Mouse (Mus musculus) thymus, adult 2 months (tissue): ENCODE measurements at regions not wholly inside any gene's neighbourhood (a gene's known extent, or its start where the extent isn't known, plus 50 kb on each side); places are given as distances from the start of the nearest gene placed in this dataset.

Experiments
- DNase-seq: peaks from one replicate; pipeline ENCODE4 v3.0.0; 2021
- H3K27ac ChIP-seq: fragments of 200-500 bp; 2 replicates; pipeline ENCODE4 v1.5.1; 2012; ENCODE audit warnings: low read length, control low read depth; ENCODE audit not compliant: control insufficient read depth, insufficient read depth
- H3K27me3 ChIP-seq: fragments of 200-500 bp; 2 replicates; pipeline ENCODE4 v1.6.1; 2012; ENCODE audit warnings: mild to moderate bottlenecking, low read length, moderate library complexity, mixed read lengths; ENCODE audit not compliant: control insufficient read depth, insufficient read depth
- H3K36me3 ChIP-seq: fragments of 200-500 bp; 2 replicates; pipeline ENCODE4 v1.6.1; 2012; ENCODE audit warnings: mild to moderate bottlenecking, low read length, moderate library complexity; ENCODE audit not compliant: control insufficient read depth, insufficient read depth
- H3K4me1 ChIP-seq: fragments of 200-500 bp; replicated peaks from 2 replicates; pipeline ENCODE4 v1.6.1; 2012; ENCODE audit warnings: low read length; ENCODE audit not compliant: control insufficient read depth, insufficient read depth
- H3K4me3 ChIP-seq: fragments of 200-500 bp; 2 replicates; pipeline ENCODE4 v1.5.1; 2012; ENCODE audit warnings: mild to moderate bottlenecking, low read length, control low read depth, moderate library complexity; ENCODE audit not compliant: control insufficient read depth, insufficient read depth
- CTCF ChIP-seq: fragments of 200-500 bp; IDR thresholded peaks from 2 replicates; pipeline ENCODE4 v1.5.1; 2012; ENCODE audit warnings: mild to moderate bottlenecking, control low read depth, low read length, moderate library complexity, borderline replicate concordance; ENCODE audit not compliant: control insufficient read depth, poor library complexity, insufficient read depth; ENCODE audit errors: extremely low read depth
- POLR2A ChIP-seq: fragments of 200-500 bp; IDR thresholded peaks from 2 replicates; pipeline ENCODE4 v1.6.1; 2012; ENCODE audit warnings: mild to moderate bottlenecking, low read length, control low read depth, moderate library complexity; ENCODE audit not compliant: control insufficient read depth, poor library complexity, insufficient read depth; ENCODE audit errors: extremely low read depth
- WGBS: fragments of 180-500 bp; shearing (Covaris S2); methylation state at CpG from one replicate; pipeline ENCODE4 v1.1.7; 2018; 5-methylcytosine and 5-hydroxymethylcytosine counted together

GRCm38 (mm10) chr4:48760625-48761024 lies 97.3 kb downstream of the Cavin4 start:
- Histone ChIP-seq H3K4me3 (no peak overlapping the region), H3K4me1 (no peaks in the 10 kb centered on the region), H3K27me3 (no peaks in the 10 kb centered on the region), H3K36me3 (no peaks in the 10 kb centered on the region), H3K27ac (no peak overlapping the region)
- 92% methylated on average over 8 of the region's 8 CpGs for WGBS
- DNase-seq = no peak
- TF ChIP-seq CTCF = no peak
- no peak for TF ChIP-seq POLR2A

- H3K36me3 ChIP-seq = no peaks in the 10 kb centered on the region
- no peak overlapping the region for H3K4me3 ChIP-seq
- 91% methylated on average over 1 of the region's 1 CpGs for WGBS
- TF ChIP-seq POLR2A = no peak
- TF ChIP-seq CTCF = no peak
- H3K27me3 ChIP-seq = no peaks in the 10 kb centered on the region
- H3K4me1 ChIP-seq = no peaks in the 10 kb centered on the region
- no peak overlapping the region for H3K27ac ChIP-seq
- DNase-seq = no peak
Observed at GRCm38 (mm10) chr4:48766458-48766857, 103.1 kb downstream of the Cavin4 start.

- 86% methylated on average over 3 of the region's 3 CpGs for WGBS
- H3K4me3 ChIP-seq = no peak overlapping the region
- TF ChIP-seq CTCF = no peak
- TF ChIP-seq POLR2A = no peak
Observed at GRCm38 (mm10) chr4:48770403-48770953, 107.2 kb downstream of the Cavin4 start.

GRCm38 (mm10) chr4:48770954-48771665 lies 107.8 kb downstream of the Cavin4 start:
- DNase-seq = peak; percentile 13
- Histone ChIP-seq H3K4me3 (no peak overlapping the region), H3K27ac (no peak overlapping the region), H3K27me3 (no peaks in the 10 kb centered on the region), H3K4me1 (no peaks in the 10 kb centered on the region), H3K36me3 (no peaks in the 10 kb centered on the region)
- WGBS = 49% methylated on average over 14 of the region's 14 CpGs
- no peak for TF ChIP-seq POLR2A

More at GRCm38 (mm10) chr4:48770403-48770953, 107.2 kb downstream of the Cavin4 start:
- DNase-seq = no peak
- no peaks in the 10 kb centered on the region for H3K4me1 ChIP-seq
- H3K27ac ChIP-seq = no peak overlapping the region
- no peaks in the 10 kb centered on the region for H3K36me3 ChIP-seq
- H3K27me3 ChIP-seq = no peaks in the 10 kb centered on the region

GRCm38 (mm10) chr4:48771836-48772235 lies 108.5 kb downstream of the Cavin4 start:
- Histone ChIP-seq H3K27ac (no peak overlapping the region), H3K4me1 (no peaks in the 10 kb centered on the region), H3K36me3 (no peaks in the 10 kb centered on the region), H3K4me3 (no peak overlapping the region), H3K27me3 (no peaks in the 10 kb centered on the region)
- DNase-seq = no peak
- 83% methylated on average over 8 of the region's 8 CpGs for WGBS
- no peak for TF ChIP-seq CTCF
- TF ChIP-seq POLR2A = no peak

- TF ChIP-seq POLR2A (no peak), CTCF (no peak)
- WGBS = 75% methylated on average over 12 of the region's 12 CpGs
- Histone ChIP-seq H3K27me3 (no peaks in the 10 kb centered on the region), H3K4me1 (no peaks in the 10 kb centered on the region), H3K27ac (no peak overlapping the region), H3K36me3 (no peaks in the 10 kb centered on the region), H3K4me3 (no peak overlapping the region)
- peak; percentile 32 for DNase-seq
Observed at GRCm38 (mm10) chr4:48779202-48779905, 116.0 kb downstream of the Cavin4 start.

GRCm38 (mm10) chr4:48779955-48780354 lies 116.6 kb downstream of the Cavin4 start:
- H3K4me3 ChIP-seq = no peak overlapping the region
- TF ChIP-seq POLR2A (no peak), CTCF (no peak)
- H3K36me3 ChIP-seq = no peaks in the 10 kb centered on the region
- no peak for DNase-seq
- no peak overlapping the region for H3K27ac ChIP-seq
- no peaks in the 10 kb centered on the region for H3K4me1 ChIP-seq
- H3K27me3 ChIP-seq = no peaks in the 10 kb centered on the region
- 94% methylated on average over 2 of the region's 2 CpGs for WGBS
